Mouse (Mus musculus): ENCODE measurements around the gene Acads. TPM values are rescaled to one million over a fixed set of nuclear protein-coding genes. Genes with fewer than 3 reads are reported as not detected.

The Acads gene
- polyA plus RNA-seq (2015; fragmentation: Illumina TruSeq; extraction: RNeasy Lipid Tissue Mini Kit (QIAGEN cat#74804); ENCODE audit: insufficient read depth, low replicate concordance): 5.3 TPM

GRCm38 (mm10) chr5:115118961-115119570 lies at the start of gene Acads:
Gene Acads (minus strand): TSS chr5:115119346.

GRCm38 (mm10) chr5:115158040-115158983 lies 39.2 kb upstream of the Acads start, which contains the start of gene Mlec:
Gene Mlec (minus strand): TSS chr5:115158179.

GRCm38 (mm10) chr5:115134234-115135165 lies 15.4 kb upstream of the Acads start, which contains the start of gene Unc119b:
Gene Unc119b (minus strand): TSS chr5:115134975.

GRCm38 (mm10) chr5:115098195-115098594 lies 21.0 kb downstream of the Acads start, which contains the start of gene Gm10401:
Gene Gm10401 (minus strand): TSS chr5:115098295.

Other genes starting within 250 kb of the Acads start
- 44.4 TPM for gene Oasl2, start 222.4 kb downstream of the Acads start, polyA plus RNA-seq (2015; fragmentation: Illumina TruSeq; extraction: RNeasy Lipid Tissue Mini Kit (QIAGEN cat#74804); ENCODE audit: insufficient read depth, low replicate concordance)
- gene Oasl1, start 196.1 kb downstream of the Acads start, polyA plus RNA-seq (2015; fragmentation: Illumina TruSeq; extraction: RNeasy Lipid Tissue Mini Kit (QIAGEN cat#74804); ENCODE audit: insufficient read depth, low replicate concordance): 8.6 TPM
- 16.4 TPM for gene 2210016L21Rik, start 177.2 kb downstream of the Acads start, polyA plus RNA-seq (2015; fragmentation: Illumina TruSeq; extraction: RNeasy Lipid Tissue Mini Kit (QIAGEN cat#74804); ENCODE audit: insufficient read depth, low replicate concordance)
- gene Hnf1a, start 148.3 kb downstream of the Acads start, polyA plus RNA-seq (2015; fragmentation: Illumina TruSeq; extraction: RNeasy Lipid Tissue Mini Kit (QIAGEN cat#74804); ENCODE audit: insufficient read depth, low replicate concordance): not detected
- gene Sppl3, start 108.2 kb downstream of the Acads start, polyA plus RNA-seq (2015; fragmentation: Illumina TruSeq; extraction: RNeasy Lipid Tissue Mini Kit (QIAGEN cat#74804); ENCODE audit: insufficient read depth, low replicate concordance): 33.3 TPM
- gene Gm10401, start 21.1 kb downstream of the Acads start, polyA plus RNA-seq (2015; fragmentation: Illumina TruSeq; extraction: RNeasy Lipid Tissue Mini Kit (QIAGEN cat#74804); ENCODE audit: insufficient read depth, low replicate concordance): not detected
- 26.3 TPM for gene Unc119b, start 15.6 kb upstream of the Acads start, polyA plus RNA-seq (2015; fragmentation: Illumina TruSeq; extraction: RNeasy Lipid Tissue Mini Kit (QIAGEN cat#74804); ENCODE audit: insufficient read depth, low replicate concordance)
- gene Mlec, start 38.8 kb upstream of the Acads start, polyA plus RNA-seq (2015; fragmentation: Illumina TruSeq; extraction: RNeasy Lipid Tissue Mini Kit (QIAGEN cat#74804); ENCODE audit: insufficient read depth, low replicate concordance): 86.7 TPM
- 2.0 TPM for gene Cabp1, start 75.0 kb upstream of the Acads start, polyA plus RNA-seq (2015; fragmentation: Illumina TruSeq; extraction: RNeasy Lipid Tissue Mini Kit (QIAGEN cat#74804); ENCODE audit: insufficient read depth, low replicate concordance)
- 72.3 TPM for gene Pop5, start 116.5 kb upstream of the Acads start, polyA plus RNA-seq (2015; fragmentation: Illumina TruSeq; extraction: RNeasy Lipid Tissue Mini Kit (QIAGEN cat#74804); ENCODE audit: insufficient read depth, low replicate concordance)
- gene Rnf10, start 153.6 kb upstream of the Acads start, polyA plus RNA-seq (2015; fragmentation: Illumina TruSeq; extraction: RNeasy Lipid Tissue Mini Kit (QIAGEN cat#74804); ENCODE audit: insufficient read depth, low replicate concordance): 126 TPM
- gene Coq5, start 160.3 kb upstream of the Acads start, polyA plus RNA-seq (2015; fragmentation: Illumina TruSeq; extraction: RNeasy Lipid Tissue Mini Kit (QIAGEN cat#74804); ENCODE audit: insufficient read depth, low replicate concordance): 24.9 TPM
- 507 TPM for gene Dynll1, start 181.7 kb upstream of the Acads start, polyA plus RNA-seq (2015; fragmentation: Illumina TruSeq; extraction: RNeasy Lipid Tissue Mini Kit (QIAGEN cat#74804); ENCODE audit: insufficient read depth, low replicate concordance)
- gene Srsf9, start 207.8 kb upstream of the Acads start, polyA plus RNA-seq (2015; fragmentation: Illumina TruSeq; extraction: RNeasy Lipid Tissue Mini Kit (QIAGEN cat#74804); ENCODE audit: insufficient read depth, low replicate concordance): 58.6 TPM
- 19.0 TPM for gene Gatc, start 221.8 kb upstream of the Acads start, polyA plus RNA-seq (2015; fragmentation: Illumina TruSeq; extraction: RNeasy Lipid Tissue Mini Kit (QIAGEN cat#74804); ENCODE audit: insufficient read depth, low replicate concordance)
- gene Triap1, start 221.9 kb upstream of the Acads start, polyA plus RNA-seq (2015; fragmentation: Illumina TruSeq; extraction: RNeasy Lipid Tissue Mini Kit (QIAGEN cat#74804); ENCODE audit: insufficient read depth, low replicate concordance): 35.2 TPM
- 153 TPM for gene Cox6a1, start 229.6 kb upstream of the Acads start, polyA plus RNA-seq (2015; fragmentation: Illumina TruSeq; extraction: RNeasy Lipid Tissue Mini Kit (QIAGEN cat#74804); ENCODE audit: insufficient read depth, low replicate concordance)

Measured in spleen, adult 10 weeks (tissue).